Mouse (Mus musculus): Measurements from ENCODE around the gene Meox2. TPM values are rescaled to one million over a fixed set of nuclear protein-coding genes. Genes with fewer than 3 reads are reported as not detected.
A peak's percentile ranks its signal among the peaks of the same experiment; 100 is the strongest.
"Not testable (repeated sequence)": the region's sequence is repeated elsewhere in the genome, so short reads cannot be mapped to it uniquely, and the experiment has no call there.

Meox2 gene
- polyA plus RNA-seq (2015; fragmentation: Nextera tagmentation; extraction: Ambion mirVana): 0.52 and 0.84 TPM in 2 replicates

GRCm38 (mm10) chr12:37108390-37108738 is at the start of gene Meox2:
Meox2 (plus strand) TSS chr12:37108540.
- H3K27me3 ChIP-seq: peaks cover 47% of the 10 kb centered on the region
- ATAC-seq (ENCODE audit: low FRiP score, low read depth): peak; percentile 54
- under 1% methylated on average over 12 of the region's 12 CpGs for WGBS
- H3K4me1 ChIP-seq (replicated peaks): peaks cover 17% of the 10 kb centered on the region
- H3K4me2 ChIP-seq: peak within 1 kb of the TSS; percentile 93
- H3K9ac ChIP-seq: peak within 1 kb of the TSS; percentile 40
- H3K36me3 ChIP-seq: no peaks in the 10 kb centered on the region
- H3K9me3 ChIP-seq: no peaks in the 10 kb centered on the region
- no peak within 1 kb of the TSS for H3K27ac ChIP-seq (replicated peaks)
- peak within 1 kb of the TSS; percentile 45 for H3K4me3 ChIP-seq

GRCm38 (mm10) chr12:37072636-37073035 is 35.7 kb upstream of the Meox2 start:
- no peaks in the 10 kb centered on the region for H3K4me1 ChIP-seq (replicated peaks)

DNA sequence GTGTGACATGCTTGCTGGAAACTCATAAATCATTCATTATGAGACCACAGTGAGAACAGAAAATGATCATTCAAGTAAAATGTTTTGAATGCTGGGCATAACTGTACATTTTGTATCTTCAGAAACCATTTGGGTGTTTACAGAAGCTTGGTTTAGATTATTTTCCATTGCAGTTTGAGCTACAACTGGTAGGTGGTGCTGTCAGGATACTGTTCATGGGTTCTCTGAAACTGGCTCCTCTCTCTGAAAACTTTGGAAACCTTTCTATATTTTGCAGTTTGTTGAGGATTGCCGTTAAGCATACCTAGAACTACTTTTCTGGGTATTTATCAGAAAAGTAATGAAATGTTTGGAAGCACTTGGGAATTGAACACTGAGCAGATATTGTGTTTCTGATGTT is 31.0 kb upstream of the Meox2 start:
- WGBS: 69% methylated on average over 1 of the region's 1 CpGs
- H3K9me3 ChIP-seq: no peaks in the 10 kb centered on the region
- no peaks in the 10 kb centered on the region for H3K27me3 ChIP-seq
- H3K4me1 ChIP-seq (replicated peaks): no peaks in the 10 kb centered on the region
- no peak overlapping the region for H3K4me3 ChIP-seq
- ATAC-seq (ENCODE audit: low FRiP score, low read depth): no peak
- no peak overlapping the region for H3K9ac ChIP-seq
- H3K36me3 ChIP-seq: no peaks in the 10 kb centered on the region
- H3K27ac ChIP-seq (replicated peaks): no peak overlapping the region
- no peak overlapping the region for H3K4me2 ChIP-seq

More at GRCm38 (mm10) chr12:37072636-37073035, 35.7 kb upstream of the Meox2 start:
- H3K9me3 ChIP-seq: no peaks in the 10 kb centered on the region
- no peak overlapping the region for H3K4me2 ChIP-seq
- 39% methylated on average over 3 of the region's 3 CpGs for WGBS
- no peak overlapping the region for H3K4me3 ChIP-seq
- no peaks in the 10 kb centered on the region for H3K27me3 ChIP-seq
- ATAC-seq (ENCODE audit: low FRiP score, low read depth): no peak
- no peaks in the 10 kb centered on the region for H3K36me3 ChIP-seq
- H3K27ac ChIP-seq (replicated peaks): no peak overlapping the region
- H3K9ac ChIP-seq: no peak overlapping the region

- H3K9ac ChIP-seq; H3K9me3 ChIP-seq; H3K4me3 ChIP-seq; H3K4me2 ChIP-seq; H3K27me3 ChIP-seq; ATAC-seq (ENCODE audit: low FRiP score, low read depth); H3K27ac ChIP-seq (replicated peaks); H3K36me3 ChIP-seq; H3K4me1 ChIP-seq (replicated peaks): not testable (repeated sequence)
- 64% methylated on average over 5 of the region's 5 CpGs for WGBS
Observed at GRCm38 (mm10) chr12:37080005-37080404, 28.3 kb upstream of the Meox2 start.

DNA sequence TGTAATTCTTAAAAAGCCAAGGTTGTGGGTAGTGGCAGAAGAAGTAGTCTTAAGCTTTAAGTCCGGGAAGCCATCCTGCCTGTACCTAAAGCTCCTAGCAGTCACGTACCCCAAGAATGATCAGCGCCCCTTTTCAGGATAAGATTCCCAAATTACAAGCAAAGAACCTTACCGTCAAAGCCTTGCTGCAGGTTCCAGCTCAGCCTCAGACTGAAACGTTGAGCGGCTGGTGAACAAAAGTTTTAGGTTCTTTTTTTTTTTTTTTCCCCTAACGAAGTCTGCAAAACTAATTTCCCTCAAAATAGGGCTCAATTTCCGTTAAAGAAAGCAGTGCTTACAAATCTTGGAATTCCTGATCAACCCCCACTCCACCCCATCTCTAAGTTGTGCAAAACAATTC is 1.8 kb upstream of the Meox2 start:
- H3K27ac ChIP-seq (replicated peaks): no peak overlapping the region
- no peak overlapping the region for H3K9ac ChIP-seq
- no peak for ATAC-seq (ENCODE audit: low FRiP score, low read depth)
- 48% methylated on average over 8 of the region's 8 CpGs for WGBS
- H3K36me3 ChIP-seq: no peaks in the 10 kb centered on the region
- no peak overlapping the region for H3K4me3 ChIP-seq
- H3K27me3 ChIP-seq: peaks cover 47% of the 10 kb centered on the region
- peaks cover 17% of the 10 kb centered on the region for H3K4me1 ChIP-seq (replicated peaks)
- H3K4me2 ChIP-seq: no peak overlapping the region
- no peaks in the 10 kb centered on the region for H3K9me3 ChIP-seq

DNA sequence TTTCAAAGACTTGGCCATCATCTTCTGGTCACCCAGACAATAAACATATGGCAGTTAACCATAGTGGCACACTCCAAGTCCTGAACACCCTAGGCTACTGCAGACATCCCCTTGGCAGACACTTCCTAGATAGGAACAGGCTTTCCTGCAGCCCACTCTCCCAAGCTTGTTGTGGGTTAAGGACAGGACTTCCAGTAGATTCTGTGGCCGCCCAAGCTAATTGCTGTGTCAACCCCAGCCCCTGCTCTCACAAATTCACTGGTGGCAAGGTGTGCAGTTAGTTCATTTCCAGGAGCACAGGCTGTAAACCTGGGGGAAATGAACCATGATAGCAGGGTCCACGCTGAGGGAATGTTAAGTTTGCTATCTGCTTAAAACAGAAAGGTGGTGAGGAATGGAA is 1.2 kb upstream of the Meox2 start:
- no peak overlapping the region for H3K27ac ChIP-seq (replicated peaks)
- 57% methylated on average over 2 of the region's 2 CpGs for WGBS
- H3K4me1 ChIP-seq (replicated peaks): peaks cover 17% of the 10 kb centered on the region
- H3K36me3 ChIP-seq: no peaks in the 10 kb centered on the region
- H3K4me3 ChIP-seq: no peak overlapping the region
- no peaks in the 10 kb centered on the region for H3K9me3 ChIP-seq
- H3K9ac ChIP-seq: no peak overlapping the region
- ATAC-seq (ENCODE audit: low FRiP score, low read depth): no peak
- H3K27me3 ChIP-seq: peaks cover 47% of the 10 kb centered on the region
- no peak overlapping the region for H3K4me2 ChIP-seq

- Histone ChIP-seq H3K4me2 (peak overlapping the region; percentile 93), H3K4me1 (replicated peaks) (peaks cover 17% of the 10 kb centered on the region), H3K9me3 (no peaks in the 10 kb centered on the region), H3K27ac (replicated peaks) (no peak overlapping the region), H3K4me3 (peak overlapping the region; percentile 45), H3K27me3 (peaks cover 47% of the 10 kb centered on the region), H3K9ac (0 out of 2 replicates have a peak overlapping the region, but pooled peaks have one; percentile 27), H3K36me3 (no peaks in the 10 kb centered on the region)
- WGBS: 27% methylated on average over 20 of the region's 20 CpGs
- ATAC-seq (ENCODE audit: low FRiP score, low read depth): peak; percentile 42; the same call in 1 of the 2 replicates
Observed at GRCm38 (mm10) chr12:37107713-37108389, 489 bp upstream of the Meox2 start.

DNA sequence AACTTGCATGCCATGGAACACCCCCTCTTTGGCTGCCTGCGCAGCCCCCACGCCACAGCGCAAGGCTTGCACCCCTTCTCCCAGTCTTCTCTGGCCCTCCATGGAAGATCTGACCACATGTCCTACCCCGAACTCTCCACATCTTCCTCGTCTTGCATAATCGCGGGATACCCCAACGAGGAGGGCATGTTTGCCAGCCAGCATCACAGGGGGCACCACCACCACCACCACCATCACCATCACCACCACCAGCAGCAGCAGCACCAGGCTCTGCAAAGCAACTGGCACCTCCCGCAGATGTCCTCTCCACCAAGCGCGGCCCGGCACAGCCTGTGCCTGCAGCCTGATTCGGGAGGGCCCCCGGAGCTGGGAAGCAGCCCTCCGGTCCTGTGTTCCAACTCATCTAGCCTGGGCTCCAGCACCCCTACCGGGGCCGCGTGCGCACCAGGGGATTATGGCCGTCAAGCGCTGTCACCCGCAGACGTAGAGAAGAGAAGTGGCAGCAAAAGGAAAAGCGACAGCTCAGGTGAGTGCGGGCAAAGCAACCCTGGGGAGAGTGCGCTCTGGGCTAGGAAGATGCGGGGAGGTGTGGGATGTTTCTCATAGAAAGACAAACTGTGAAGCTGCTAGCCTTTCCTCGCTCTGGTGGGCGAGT is 606 bp downstream of the Meox2 start:
- Histone ChIP-seq H3K27me3 (peaks cover 47% of the 10 kb centered on the region), H3K9ac (peak overlapping the region; percentile 40; the same call in 1 of the 2 replicates), H3K4me3 (peak overlapping the region; percentile 45), H3K9me3 (no peaks in the 10 kb centered on the region), H3K36me3 (no peaks in the 10 kb centered on the region), H3K27ac (replicated peaks) (no peak overlapping the region), H3K4me2 (peak overlapping the region; percentile 93), H3K4me1 (replicated peaks) (peaks cover 17% of the 10 kb centered on the region)
- 1% methylated on average over 29 of the region's 29 CpGs for WGBS
- peak; percentile 80 for ATAC-seq (ENCODE audit: low FRiP score, low read depth)

- WGBS: 5% methylated on average over 18 of the region's 18 CpGs
- Histone ChIP-seq H3K27me3 (peaks cover 47% of the 10 kb centered on the region), H3K9ac (peak overlapping the region; percentile 40; the same call in 1 of the 2 replicates)
Observed at GRCm38 (mm10) chr12:37109474-37110012, 1.2 kb downstream of the Meox2 start.

DNA sequence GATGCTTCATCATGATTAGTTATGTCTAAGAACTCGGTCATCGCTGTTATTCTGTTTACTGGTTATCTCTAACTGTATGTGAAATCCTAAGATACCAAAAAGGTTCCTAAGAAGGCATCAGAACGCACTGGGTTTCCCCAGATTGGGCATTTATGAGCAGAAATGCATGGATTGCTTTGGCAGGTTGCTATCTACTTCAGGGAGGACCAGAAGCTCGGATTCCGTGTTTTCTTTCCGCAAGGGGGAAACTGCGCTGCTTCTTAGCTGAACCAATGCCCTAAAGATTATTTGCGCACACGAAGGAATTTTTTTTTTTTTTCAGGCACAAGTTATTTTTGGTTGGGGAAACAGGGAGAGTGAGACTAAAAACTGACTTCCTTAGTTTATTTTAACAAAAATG is 2.6 kb downstream of the Meox2 start:
- peaks cover 43% of the 10 kb centered on the region for H3K27me3 ChIP-seq
- H3K9me3 ChIP-seq: no peaks in the 10 kb centered on the region
- H3K36me3 ChIP-seq: no peaks in the 10 kb centered on the region
- no peak overlapping the region for H3K27ac ChIP-seq (replicated peaks)
- no peak overlapping the region for H3K9ac ChIP-seq
- no peak for ATAC-seq (ENCODE audit: low FRiP score, low read depth)
- H3K4me2 ChIP-seq: no peak overlapping the region
- peaks cover 17% of the 10 kb centered on the region for H3K4me1 ChIP-seq (replicated peaks)
- H3K4me3 ChIP-seq: no peak overlapping the region
- WGBS: 71% methylated on average over 9 of the region's 9 CpGs

More at GRCm38 (mm10) chr12:37109474-37110012, 1.2 kb downstream of the Meox2 start:
- ATAC-seq (ENCODE audit: low FRiP score, low read depth): no peak; the same call in 1 of the 2 replicates
- Histone ChIP-seq H3K4me2 (peak overlapping the region; percentile 93), H3K4me1 (replicated peaks) (peaks cover 17% of the 10 kb centered on the region), H3K9me3 (no peaks in the 10 kb centered on the region), H3K27ac (replicated peaks) (no peak overlapping the region), H3K4me3 (peak overlapping the region; percentile 45), H3K36me3 (no peaks in the 10 kb centered on the region)

- 59% methylated on average over 5 of the region's 5 CpGs for WGBS
Observed at GRCm38 (mm10) chr12:37119246-37119645, 10.9 kb downstream of the Meox2 start.

DNA sequence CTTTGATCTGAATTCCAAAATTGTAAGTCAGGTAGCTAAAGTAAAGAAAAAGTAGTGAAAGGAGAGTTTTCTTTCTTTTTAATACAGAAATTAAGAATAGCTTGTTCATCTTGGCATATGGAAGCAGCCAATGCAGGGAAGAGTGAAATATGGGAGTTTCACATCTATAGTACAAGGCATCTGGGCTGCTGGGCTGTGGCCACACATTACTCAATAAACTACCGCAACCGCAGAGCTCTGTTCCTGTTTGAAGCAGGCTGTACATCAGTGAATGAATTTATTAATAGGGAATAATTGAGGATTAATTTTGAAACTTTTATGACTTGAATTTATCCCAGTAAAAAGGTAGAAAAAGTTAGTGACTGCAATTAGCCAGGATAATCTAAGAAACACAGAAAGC is 15.4 kb downstream of the Meox2 start:
- 95% methylated on average over 2 of the region's 2 CpGs for WGBS
- no peak for ATAC-seq (ENCODE audit: low FRiP score, low read depth)
- Histone ChIP-seq H3K4me2 (no peak overlapping the region), H3K27ac (replicated peaks) (no peak overlapping the region), H3K9ac (no peak overlapping the region), H3K4me1 (replicated peaks) (no peaks in the 10 kb centered on the region), H3K27me3 (no peaks in the 10 kb centered on the region), H3K36me3 (no peaks in the 10 kb centered on the region), H3K4me3 (no peak overlapping the region), H3K9me3 (no peaks in the 10 kb centered on the region)

More at GRCm38 (mm10) chr12:37119246-37119645, 10.9 kb downstream of the Meox2 start:
- no peaks in the 10 kb centered on the region for H3K36me3 ChIP-seq
- no peaks in the 10 kb centered on the region for H3K27me3 ChIP-seq
- H3K4me2 ChIP-seq: no peak overlapping the region
- H3K9ac ChIP-seq: no peak overlapping the region
- H3K4me3 ChIP-seq: no peak overlapping the region
- no peak for ATAC-seq (ENCODE audit: low FRiP score, low read depth)
- H3K27ac ChIP-seq (replicated peaks): no peak overlapping the region
- H3K9me3 ChIP-seq: no peaks in the 10 kb centered on the region
- no peaks in the 10 kb centered on the region for H3K4me1 ChIP-seq (replicated peaks)

Measured in hindbrain, embryonic 15.5 days (tissue).